Comparison of ENCODE assay signal across 9 mouse cellular contexts in the genomic region with DNA sequence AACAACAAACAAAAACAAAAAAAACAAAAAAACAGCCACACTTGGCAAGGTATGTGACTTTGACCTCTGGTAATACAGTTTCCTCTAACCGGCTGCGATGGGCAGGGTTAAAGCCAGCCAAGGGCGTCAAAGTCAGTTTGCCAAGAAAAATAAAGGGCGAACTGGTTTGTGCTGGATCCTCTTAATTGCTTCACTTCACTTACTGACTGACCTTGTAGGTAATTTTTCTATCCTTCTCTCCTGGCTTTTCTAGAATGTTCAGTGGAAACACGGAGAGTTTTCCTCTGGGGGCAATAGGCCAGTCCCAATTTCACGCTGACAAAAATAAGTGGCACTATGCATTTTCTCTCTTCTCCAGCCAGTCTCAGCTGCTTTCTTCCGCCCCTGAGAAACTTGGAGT. TPM values are rescaled to one million over a fixed set of nuclear protein-coding genes. Genes with fewer than 3 reads are reported as not detected.
DNase-seq lines count a peak whose midpoint lies in the region; ATAC-seq and TF ChIP-seq lines count a peak whose summit lies in the region.
"Had no signal": no experiment of that assay in that cellular context is flagged by ENCODE, and none has a peak within 500 bp of the region (broad histone marks: within the 10 kb centered on the region; RNA-seq: fewer than 3 reads in every experiment).

No protein-coding gene starts in this region.

- intact Hi-C loops in heart, adult 2 months (cut with DNase I), result no loop called here

- TF ChIP-seq POLR2A in heart, adult 2 months (IDR thresholded peaks at IDR 0.05; ENCODE audit: insufficient read depth, low read depth, low read length), result no peak

- no peaks in the 10 kb centered on the region; the same call in 1 of the 2 replicates for H3K36me3 ChIP-seq in heart, adult 2 months (ENCODE audit: control insufficient read depth, insufficient read depth, low read length)
- H3K36me3 ChIP-seq in lung, embryonic 14.5 days (ENCODE audit: insufficient read depth), result no peaks in the 10 kb centered on the region

- H3K4me2 ChIP-seq in lung, embryonic 14.5 days, result peak overlapping the region; percentile 86

- peak; percentile 18 to 45 for DNase-seq in lung, adult 18-20 months
- no peak for DNase-seq in lung, postnatal 14 days
- peak; percentile 30 to 38 for DNase-seq in heart, adult 2 months
- peak; percentile 77 for DNase-seq in kidney, adult 18-20 months
- DNase-seq in lung, embryonic 14.5 days, result no peak
- no peak for DNase-seq in frontal cortex, postnatal 10 days (ENCODE audit: low spot score in 2 of 2)
- no peak for DNase-seq in urinary bladder, adult 2 months (ENCODE audit: low spot score)

- H3K4me1 ChIP-seq in heart, adult 2 months (ENCODE audit: control insufficient read depth, insufficient read depth, low read length), result peaks cover 6% of the 10 kb centered on the region
- H3K4me1 ChIP-seq in lung, embryonic 14.5 days (ENCODE audit: insufficient read depth), result 0 out of 2 replicates have a peak, but pooled peaks cover 2% of the 10 kb centered on the region

- H3K27me3 ChIP-seq in heart, adult 2 months (ENCODE audit: control insufficient read depth, insufficient read depth, low read length), result no peaks in the 10 kb centered on the region
- no peaks in the 10 kb centered on the region for H3K27me3 ChIP-seq in lung, embryonic 14.5 days (ENCODE audit: insufficient read depth, low read length)
- H3K27me3 ChIP-seq: Patski had no signal

- no peaks in the 10 kb centered on the region for H3K9me3 ChIP-seq in lung, embryonic 14.5 days (ENCODE audit: low read depth, low read length)

- H3K9ac ChIP-seq in heart, adult 2 months (ENCODE audit: low read depth, low read length), result peak overlapping the region; percentile 78
- peak overlapping the region; percentile 42 for H3K9ac ChIP-seq in lung, embryonic 14.5 days

- TF ChIP-seq CTCF in heart, adult 2 months (IDR thresholded peaks at IDR 0.05), result no peak
- no peak for TF ChIP-seq CTCF in lung, embryonic 14.5 days (IDR thresholded peaks at IDR 0.05; ENCODE audit: low read depth)

- WGBS in heart, adult 2 months, result 14% methylated on average over 7 of the region's 7 CpGs
- 28% methylated on average over 7 of the region's 7 CpGs for WGBS in lung, embryonic 14.5 days

- no peak for ATAC-seq in lung, embryonic 14.5 days (ENCODE audit: insufficient read depth)
- no peak for ATAC-seq in monocyte, adult 5-6 weeks (replicated peaks; ENCODE audit: insufficient number of reproducible peaks, low FRiP score, low TSS enrichment, poor library complexity, severe bottlenecking)

- peak overlapping the region; percentile 83 for H3K27ac ChIP-seq in heart, adult 2 months
- H3K27ac ChIP-seq in lung, embryonic 14.5 days (ENCODE audit: low read depth), result no peak overlapping the region

- no peak for TF ChIP-seq EP300 in heart, adult 2 months (IDR thresholded peaks at IDR 0.05; ENCODE audit: insufficient read depth, low read depth, low read length)

- peak overlapping the region; percentile 44; the same call in 1 of the 2 replicates for H3K4me3 ChIP-seq in heart, adult 2 months
- peak overlapping the region; percentile 42 for H3K4me3 ChIP-seq in lung, embryonic 14.5 days (ENCODE audit: low read depth, low read length)

- H3K79me2 ChIP-seq in heart, adult 2 months (replicated peaks; ENCODE audit: control insufficient read depth, insufficient read depth, low read length), result no peaks in the 10 kb centered on the region

RNA-seq across cellular contexts. Expression of gene Xcl1, which starts 35.8 kb away (rescaled TPM):
- total RNA-seq in heart, adult 2 months (2021), result not detected
- 0.27 TPM in 1 of 2 replicates, not detected in the other for polyA plus RNA-seq in heart, adult 2 months (2012; rRNA removed)
- polyA plus RNA-seq in lung, embryonic 14.5 days (2014; fragmentation: Nextera tagmentation; extraction: Ambion mirVana), result not detected in 2 replicates
- 80.5 to 188 TPM (median 81.5 TPM) in 3 replicates for total RNA-seq in monocyte, adult 5-6 weeks (2017)
- 1.7 and 2.2 TPM in 2 replicates for polyA plus RNA-seq in urinary bladder, adult 2 months (2012; rRNA removed)
- polyA plus RNA-seq: Patski had no signal

Comparison
In these comparisons a context has a peak if more than half of its experiments do, and no peak if none do; other contexts are left out.
1. DNase-seq: peak in lung, adult 18-20 months (2 of 2), heart, adult 2 months (2 of 2) and kidney, adult 18-20 months (single experiment); none in lung, postnatal 14 days (single experiment), lung, embryonic 14.5 days (single experiment), frontal cortex, postnatal 10 days (0 of 2) and urinary bladder, adult 2 months (single experiment).